Mouse (Mus musculus): ENCODE measurements around the gene Tuba1c.

DNA sequence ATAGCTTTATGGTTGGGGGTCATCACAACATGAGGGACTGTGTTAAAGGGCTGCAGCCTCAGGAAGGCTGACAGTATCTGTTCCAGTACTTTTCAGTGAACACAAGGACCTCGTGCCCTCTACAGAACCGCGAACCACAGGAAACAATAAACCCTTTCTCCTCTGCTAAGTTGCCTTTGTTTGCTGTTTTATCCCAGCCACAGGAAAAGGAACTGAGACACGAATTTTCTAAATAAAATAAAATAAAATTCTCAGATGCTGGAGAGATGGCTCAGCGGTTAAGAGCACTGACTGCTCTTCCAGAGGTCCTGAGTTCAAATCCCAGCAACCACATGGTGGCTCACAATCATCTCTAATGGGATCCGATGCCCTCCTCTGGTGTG, 30.9 kb upstream of the Tuba1c start:
- TF ChIP-seq CTCF (IDR thresholded peaks at IDR 0.05; ENCODE audit: low read depth) (no peak), EP300 (optimal IDR thresholded peaks at IDR 0.05) (no peak)
